Mouse (Mus musculus) cerebellum, adult 9-11 months (tissue): ENCODE measurements at regions not wholly inside any gene's neighbourhood (a gene's known extent, or its start where the extent isn't known, plus 50 kb on each side); places are given as distances from the start of the nearest gene placed in this dataset.

Experiments
- DNase-seq: peaks from one replicate; pipeline ENCODE4 v3.0.0; 2022

DNA sequence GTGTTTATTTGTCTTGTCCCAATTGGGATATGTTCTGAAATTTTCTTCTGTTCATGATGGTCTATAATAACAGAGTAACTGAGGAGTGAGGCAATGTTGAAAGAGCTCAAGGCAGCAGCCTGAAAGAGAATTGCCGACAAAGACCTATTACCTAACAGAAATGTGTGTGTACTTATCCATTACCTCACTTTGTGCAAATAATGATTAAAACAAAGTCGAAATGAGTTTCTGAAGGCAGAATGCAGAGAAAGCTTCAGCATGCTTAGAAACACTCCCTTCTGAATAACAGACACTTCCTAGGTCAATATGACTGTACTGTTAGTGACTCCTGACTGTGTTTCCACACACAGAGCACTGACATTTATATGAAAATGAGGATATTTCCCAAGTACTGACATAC, 63.0 kb downstream of the Kbtbd8 start:
- no peak for DNase-seq

DNA sequence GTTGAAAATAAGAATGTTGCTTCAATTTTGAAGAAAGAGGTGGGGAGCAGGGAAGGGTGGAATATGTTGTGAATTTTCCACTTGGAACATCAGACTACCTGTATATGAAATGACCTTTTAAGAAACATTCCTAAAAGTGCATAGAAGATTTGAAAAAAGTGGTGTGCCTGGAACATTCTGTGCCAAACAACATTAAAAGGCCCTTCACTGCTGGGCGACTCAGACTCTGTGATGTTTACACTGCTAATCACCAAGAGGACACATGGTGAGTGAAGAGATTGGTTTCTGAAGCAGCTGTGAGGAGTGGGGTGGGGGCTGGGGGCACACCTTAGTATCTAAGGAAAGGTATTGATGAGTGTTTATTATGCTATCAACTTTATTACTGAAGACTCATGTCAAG, 65.2 kb downstream of the Kbtbd8 start:
- DNase-seq, result no peak

DNA sequence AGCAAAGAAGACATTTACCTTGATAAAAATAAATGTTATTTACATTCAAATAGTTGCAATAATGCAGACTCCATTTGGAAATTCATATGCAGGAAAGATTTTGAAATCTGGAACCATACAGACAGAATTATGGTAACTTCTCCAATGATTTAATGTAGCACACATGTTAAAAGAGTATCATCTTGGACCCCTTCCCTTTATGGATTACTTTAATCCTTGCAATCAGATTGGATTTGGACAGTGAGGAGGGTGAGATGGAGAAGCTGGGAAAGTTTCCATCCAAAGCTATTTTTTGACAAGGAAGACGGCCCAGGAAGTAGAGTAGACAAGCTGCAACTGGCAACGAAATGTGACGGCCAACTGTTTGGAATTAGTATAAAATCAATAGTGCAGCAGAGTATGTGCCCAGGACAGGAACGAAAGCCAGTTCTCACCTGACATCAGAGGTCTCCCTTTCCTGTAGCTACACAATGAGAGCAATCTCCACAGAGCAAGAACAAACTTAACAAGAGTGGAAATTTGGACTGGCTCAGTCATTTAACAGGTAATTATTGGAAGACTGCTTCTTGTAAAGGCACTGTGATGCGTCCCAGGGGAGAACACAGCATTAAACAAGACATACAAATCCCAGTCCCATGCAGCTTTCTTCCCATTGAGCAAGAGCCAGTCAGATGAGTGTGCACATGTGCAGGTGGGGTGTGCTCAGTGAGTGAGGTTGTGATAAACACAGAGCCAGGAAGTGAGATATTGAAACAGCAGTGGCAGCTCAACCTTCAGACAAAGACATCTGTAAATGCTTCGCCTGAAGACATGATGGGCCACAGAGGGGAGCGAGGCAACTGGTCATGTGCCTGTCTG, 68.3 kb downstream of the Kbtbd8 start:
- DNase-seq, result no peak

DNA sequence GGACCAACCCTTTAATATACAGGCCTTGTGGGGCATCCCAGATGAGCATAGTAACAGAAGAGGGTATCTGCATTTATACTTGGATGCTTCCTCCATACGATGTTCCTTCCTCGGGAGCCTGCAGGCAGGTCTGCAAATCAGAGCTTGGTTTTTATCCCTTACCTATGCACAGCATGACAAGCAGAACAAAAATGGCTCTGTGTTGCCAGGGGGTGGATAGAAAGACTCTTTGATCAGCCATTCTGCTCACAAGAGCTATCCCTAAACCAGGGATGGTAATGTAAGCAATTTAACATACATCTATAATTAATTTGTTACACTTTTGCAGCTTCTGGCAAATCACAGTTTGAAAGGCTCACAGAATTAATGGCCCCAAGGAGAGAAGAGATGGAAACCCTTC, 79.6 kb downstream of the Kbtbd8 start:
- DNase-seq, result no peak

DNA sequence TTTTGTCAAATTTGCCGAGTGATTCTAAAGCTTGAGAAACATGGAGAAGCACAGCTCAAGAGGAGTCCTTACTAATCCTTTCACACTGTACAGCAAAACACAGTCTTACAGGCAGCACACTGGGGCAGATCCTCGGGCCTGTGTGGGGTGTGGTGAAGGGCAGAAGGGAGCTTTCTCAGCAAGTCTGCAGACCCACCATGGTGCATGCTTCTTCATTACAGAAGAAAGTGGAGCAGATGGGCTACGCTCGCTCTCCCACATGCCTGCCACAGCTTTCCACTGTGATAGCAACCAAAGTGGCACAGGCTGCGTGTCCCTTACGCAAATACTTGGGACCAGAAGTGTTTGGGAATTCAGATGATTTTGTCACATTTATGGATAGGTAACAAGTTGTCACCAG, 81.6 kb downstream of the Kbtbd8 start:
- DNase-seq, result no peak

DNA sequence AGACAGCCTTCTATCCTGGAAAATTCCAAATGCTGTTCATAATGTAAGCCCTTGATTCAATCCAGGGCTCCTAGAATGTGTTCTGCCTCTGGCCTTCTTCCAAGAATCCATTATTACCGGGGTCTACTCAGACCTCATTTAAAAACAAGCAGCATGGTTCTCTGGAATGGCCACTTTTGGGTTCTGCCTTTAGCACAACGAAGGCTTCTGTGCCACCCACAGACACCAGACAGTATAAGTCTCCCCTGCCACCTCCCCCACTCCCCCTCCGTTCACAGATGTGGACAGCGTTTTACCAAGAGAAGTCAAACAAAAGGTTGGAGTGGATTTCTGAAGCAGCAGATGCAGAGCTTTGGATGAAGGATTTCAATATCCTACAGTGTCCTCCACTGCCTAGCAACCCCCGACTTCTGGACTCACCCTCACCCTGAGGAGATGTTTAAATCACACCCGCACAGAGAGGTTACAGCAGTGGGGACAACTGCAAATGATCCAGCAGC, 85.3 kb downstream of the Kbtbd8 start:
- DNase-seq, result no peak

DNA sequence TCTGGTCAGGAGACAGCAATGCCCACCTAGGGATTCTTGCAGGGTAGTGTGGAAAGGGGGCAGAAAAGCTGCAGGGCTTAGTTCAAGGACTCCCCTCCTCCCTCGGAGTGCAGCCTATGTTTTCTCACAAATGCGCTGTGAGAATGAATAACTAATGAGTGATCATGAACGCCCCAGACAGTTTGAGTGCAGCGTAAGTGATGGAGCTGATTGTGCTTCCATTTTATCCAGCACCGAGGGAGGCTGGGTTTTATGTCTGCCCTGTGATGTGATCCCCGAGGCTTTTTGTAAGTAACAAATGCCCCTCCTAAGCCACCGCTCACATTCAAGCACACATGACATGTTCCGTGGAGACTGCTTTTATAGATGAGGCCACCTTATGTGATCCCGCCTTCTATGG, 85.9 kb downstream of the Kbtbd8 start:
- DNase-seq, result no peak

DNA sequence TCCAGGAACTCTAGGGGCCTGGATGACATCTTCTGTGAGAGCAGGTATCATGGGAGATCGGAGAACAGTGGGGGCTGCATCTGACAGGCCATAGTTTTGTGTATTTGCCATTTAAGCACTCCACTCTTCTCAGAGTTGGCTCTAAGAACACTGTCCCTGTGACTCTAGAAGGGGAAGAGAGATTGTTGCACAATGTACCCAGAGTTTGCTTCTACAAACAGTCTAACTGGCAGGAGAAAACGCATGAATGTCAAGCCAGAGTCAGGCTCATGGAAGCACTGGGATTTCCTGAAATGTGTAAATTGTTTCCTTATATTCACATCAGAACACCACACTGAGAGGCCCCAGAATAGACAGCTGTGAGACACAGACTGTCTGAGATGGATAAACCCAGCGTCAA, 87.2 kb downstream of the Kbtbd8 start:
- DNase-seq, result no peak

DNA sequence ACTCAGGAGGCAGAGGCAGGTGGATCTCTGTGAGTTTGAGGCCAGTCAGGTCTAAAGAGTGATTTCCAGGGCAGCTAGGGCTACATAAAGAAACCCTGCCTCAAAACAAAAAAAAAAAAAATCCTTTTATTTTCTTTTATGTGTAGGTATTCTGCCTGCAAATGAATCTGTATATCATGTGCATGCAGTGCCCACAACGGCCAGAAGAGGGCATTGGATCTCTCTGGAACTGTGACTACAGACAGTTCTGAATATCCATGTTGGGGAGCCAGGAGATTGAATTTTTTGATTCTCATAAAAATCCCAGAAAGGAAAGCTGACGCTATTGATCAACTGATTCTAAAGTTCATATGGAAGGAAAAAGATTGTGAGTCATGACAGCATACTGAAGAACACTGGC, 90.0 kb downstream of the Kbtbd8 start:
- no peak for DNase-seq

DNA sequence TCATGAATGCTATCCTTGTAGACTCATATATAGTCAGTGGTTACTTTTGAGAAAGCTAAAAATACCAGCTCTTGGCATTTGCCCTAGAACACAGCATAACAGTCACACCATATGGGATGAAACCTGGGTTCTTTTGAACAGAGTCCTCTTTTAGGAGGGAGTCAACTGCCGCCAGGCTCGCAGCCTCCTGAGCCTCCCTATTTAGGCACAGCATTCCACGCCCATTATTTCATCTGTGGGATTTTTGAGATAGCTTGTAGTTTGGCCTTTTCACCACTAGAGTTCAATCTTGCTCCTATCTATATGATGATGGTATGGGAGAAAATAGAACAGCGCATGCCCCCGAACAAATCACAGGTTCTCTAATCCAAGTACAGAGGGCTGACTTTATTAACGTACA, 100.4 kb downstream of the Kbtbd8 start:
- DNase-seq, result no peak

DNA sequence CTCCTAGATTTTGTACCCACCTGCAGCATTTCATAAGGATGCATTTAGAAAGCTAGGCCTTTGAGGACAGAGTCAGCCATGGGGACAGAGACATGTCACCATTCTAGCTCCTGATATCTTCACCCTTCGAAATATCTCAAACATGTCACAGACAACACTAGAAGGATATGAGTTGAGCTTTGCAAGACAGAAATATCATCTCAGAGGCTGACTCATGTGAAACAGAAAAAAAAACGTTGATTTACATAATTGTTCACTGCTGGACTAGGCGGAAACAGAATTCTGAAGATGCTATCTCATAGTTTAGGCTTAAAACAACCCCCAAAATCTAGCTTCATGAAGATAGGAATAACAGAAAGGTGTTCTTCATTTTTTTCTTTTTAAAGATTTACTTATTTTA, 101.8 kb downstream of the Kbtbd8 start:
- no peak for DNase-seq

DNA sequence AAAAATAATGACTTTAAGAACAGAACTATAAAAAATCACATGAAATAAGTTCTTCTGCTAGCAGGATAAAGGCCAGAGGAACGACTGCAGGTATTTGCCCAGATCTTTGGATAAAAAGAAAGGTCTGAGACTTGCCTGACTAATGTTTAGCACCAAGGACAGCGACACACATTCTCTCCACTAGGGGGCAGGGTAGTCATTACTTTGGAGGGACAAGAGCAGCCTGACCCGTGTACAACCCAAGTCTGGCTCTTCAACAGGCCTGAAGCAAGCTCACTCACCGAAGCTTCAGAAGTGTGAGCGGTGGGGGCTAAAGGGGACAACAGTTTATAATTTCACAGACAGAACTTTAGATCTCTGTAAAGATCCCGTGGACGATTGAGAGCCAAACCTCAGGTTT, 98.4 kb upstream of the Gm10234 start:
- peak; percentile 49 for DNase-seq

DNA sequence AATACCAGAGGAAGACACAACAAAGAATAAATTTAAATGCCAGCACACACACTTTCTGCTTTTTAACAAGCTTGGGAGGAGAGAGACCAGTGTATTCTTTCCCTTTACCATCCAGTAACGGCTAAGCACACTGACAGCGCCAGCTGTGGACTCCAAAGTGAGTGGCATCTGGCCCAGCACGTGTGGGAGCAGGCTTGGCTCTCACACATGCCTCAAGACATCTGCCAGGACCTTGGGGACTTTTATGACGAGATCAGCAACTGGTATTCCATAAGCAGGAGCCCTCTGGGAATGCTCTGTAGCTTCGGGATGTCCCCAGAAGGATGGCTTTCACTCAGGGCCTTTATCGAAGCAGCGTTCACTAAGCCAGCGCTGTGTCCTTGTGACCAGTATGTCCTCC, 92.0 kb upstream of the Gm10234 start:
- DNase-seq, result no peak

DNA sequence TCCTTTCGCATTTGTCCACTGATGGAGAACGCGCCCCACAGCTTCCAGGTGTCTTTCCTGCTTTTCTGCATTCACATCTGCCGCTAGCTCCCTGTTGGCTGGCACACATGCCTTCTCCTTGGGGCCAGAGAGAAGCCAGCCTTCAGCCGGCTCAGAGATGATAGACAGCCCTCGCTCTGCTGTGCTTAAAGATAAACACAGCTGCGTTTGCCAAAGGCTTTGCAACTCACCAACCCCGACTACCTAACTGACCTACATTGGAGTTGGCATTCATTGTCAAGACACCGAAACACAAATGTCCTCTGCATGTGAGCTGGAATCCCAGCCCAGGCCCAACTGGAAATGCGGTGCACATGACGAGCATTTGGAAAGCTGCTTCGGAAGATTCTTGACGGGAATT, 87.2 kb upstream of the Gm10234 start:
- DNase-seq, result no peak

DNA sequence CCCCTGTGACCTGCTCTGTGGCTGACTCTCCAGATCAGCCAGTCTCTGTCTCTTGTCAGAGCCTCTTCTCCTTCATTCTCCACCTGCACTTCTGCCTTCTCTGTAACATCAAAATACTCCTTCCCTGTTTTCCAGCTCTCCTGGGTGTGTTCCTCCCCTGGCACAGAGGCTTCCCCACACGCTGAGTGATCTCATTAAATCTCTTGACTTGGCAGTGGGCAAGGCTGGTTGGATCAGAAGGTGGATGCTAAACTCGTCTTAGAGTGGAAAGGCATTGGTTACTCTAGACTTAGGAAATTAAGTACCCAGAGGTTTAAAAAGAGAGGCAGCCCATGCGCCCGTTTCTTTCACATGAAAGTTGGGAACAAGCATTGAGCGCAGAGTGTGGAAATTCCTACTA, 78.3 kb upstream of the Gm10234 start:
- no peak for DNase-seq

DNA sequence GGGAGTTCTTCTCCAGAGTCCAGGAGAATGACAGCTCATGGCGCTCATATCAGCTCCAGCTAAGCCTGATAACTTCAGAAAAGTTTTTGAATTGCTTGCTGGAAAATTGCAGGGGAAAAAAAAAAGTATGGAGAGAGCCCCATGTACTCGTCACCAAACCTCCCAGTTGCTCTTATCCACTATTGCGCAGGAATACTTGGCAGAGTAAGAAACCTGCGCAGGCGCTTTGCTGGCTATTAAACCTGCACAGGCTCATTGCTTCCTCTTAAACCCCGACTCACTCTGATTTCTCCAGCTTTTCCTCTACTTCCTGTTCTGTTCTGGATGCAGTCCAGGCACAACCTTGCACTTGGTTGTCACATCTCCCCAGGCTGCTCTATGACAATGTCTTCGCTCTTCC, 77.0 kb upstream of the Gm10234 start:
- no peak for DNase-seq

DNA sequence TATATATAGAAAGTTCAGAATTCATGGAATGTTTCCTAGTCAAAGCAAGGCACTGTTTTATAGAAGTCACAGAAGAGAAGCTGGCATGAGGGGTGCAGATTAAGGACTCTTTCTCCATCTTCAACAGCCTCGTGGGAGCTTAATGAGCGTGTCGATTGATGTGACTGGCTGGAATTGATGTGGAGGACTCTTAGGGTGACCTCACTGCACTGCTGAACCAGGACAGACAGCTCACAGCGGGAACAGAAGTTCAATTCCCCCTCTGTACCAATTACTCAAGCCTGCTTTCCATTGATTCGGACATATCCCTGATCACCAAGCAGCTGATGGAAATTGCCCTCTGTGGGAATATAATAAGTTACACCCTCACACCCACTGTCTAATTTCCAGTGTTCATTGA, 65.6 kb upstream of the Gm10234 start:
- no peak for DNase-seq

DNA sequence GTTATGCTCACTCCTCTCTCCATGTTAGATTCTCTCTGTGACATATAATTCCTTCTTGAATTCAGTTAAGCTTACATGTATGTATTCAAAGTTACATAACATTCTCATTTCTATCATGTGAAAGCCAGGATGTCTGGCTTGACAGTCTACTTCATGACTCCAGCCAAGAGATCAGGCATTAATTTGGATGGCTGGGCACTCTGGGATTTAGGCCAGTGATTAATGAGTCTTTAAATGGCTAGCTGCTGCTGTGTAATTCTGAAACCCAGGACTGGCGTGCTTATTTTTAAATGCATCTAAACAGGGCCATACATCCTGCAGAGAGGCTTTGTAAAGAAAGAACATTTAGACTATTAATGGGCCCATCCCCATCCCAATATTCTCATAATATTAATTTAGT, 60.9 kb upstream of the Gm10234 start:
- DNase-seq, result no peak

DNA sequence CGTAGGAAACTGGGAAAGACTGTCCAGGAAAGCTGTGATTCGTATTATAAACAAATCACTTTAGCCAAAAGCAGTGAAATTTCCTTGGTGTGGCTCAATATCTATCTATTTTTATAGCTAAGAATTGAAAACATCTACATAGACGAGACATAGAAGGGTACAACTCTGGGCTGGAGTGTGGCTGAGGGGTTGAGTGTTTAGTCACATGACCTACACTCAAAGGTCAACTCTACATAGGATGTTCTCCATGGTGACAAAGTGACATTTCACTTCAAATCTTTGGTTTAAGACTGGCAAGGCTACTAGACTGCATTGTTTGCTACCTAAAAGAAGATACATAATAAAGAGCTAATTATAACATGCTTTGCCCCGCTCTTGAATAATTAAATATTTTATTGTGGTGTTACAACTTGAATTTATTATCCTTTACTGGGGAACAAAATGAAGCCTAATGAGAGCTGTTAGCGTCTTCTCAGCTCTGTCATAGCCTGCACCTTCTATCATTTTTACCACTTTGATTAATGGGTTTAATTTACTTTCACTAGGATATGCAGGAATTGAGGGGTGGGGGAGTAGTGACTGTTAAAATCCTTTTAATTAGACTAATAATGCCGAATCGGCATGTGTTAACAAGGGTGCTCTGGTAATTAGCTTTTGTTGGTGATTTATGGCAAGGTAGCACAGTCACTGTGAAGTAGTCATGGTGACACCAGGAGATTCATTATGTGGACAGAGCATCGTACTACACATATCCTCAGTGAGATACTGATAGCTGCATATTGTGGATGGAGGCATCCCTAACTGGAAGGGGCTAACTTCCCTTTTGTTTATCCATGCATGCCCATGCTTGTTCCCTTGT, 57.7 kb upstream of the Gm10234 start:
- DNase-seq, result no peak

DNA sequence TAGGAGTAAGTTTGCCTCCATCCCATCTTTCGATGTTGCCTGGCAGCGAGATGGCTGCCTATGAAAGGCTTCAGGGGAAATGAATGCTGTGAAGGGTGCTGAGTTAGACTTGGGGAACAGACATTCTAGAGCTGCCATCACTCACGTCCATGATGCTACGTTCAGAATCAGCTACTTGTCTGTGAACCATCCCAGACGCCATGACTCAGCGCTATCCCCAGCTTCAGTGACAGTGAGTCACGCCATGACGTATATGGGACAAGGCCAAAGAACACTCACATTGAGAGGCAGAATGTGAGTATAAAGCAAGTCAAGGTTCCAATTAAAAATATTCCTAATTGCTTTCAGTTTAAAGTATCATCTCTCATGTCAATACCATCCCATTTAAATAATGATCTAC, 52.4 kb upstream of the Gm10234 start:
- DNase-seq, result no peak
